Mouse (Mus musculus): ENCODE measurements around the gene Hsd17b12.

GRCm38 (mm10) chr2:94184906-94185305, 27.1 kb upstream of the Hsd17b12 start:
- no peak for TF ChIP-seq POLR2A (IDR thresholded peaks at IDR 0.05; ENCODE audit: low read depth, low read length)
- TF ChIP-seq CTCF (conservative IDR thresholded peaks at IDR 0.05 in 1 of 2, IDR thresholded peaks at IDR 0.05 in 1 of 2; ENCODE audit: low read depth in 2 of 2, low read length in 2 of 2), result no peak
- no peak for TF ChIP-seq CHD2 (IDR thresholded peaks at IDR 0.05; ENCODE audit: low read length)
- no peak for TF ChIP-seq USF2 (conservative IDR thresholded peaks at IDR 0.05; ENCODE audit: low read depth, low read length)
- no peak for TF ChIP-seq SIN3A (IDR thresholded peaks at IDR 0.05; ENCODE audit: low read length)
- no peak for TF ChIP-seq MAZ (IDR thresholded peaks at IDR 0.05; ENCODE audit: low read depth, low read length)

Measured in CH12.LX (cell line).